Mouse (Mus musculus): ENCODE measurements around the gene Ppm1l.

The Ppm1l gene

GRCm38 (mm10) chr3:69607468-69607867 lies 290.8 kb downstream of the Ppm1l start:
- DNase-seq: no peak

GRCm38 (mm10) chr3:69607909-69608308 lies 291.2 kb downstream of the Ppm1l start:
- no peak for DNase-seq
